Mouse (Mus musculus) yolk sac, embryonic 10.5 days (tissue): ENCODE measurements at regions not wholly inside any gene's neighbourhood (a gene's known extent, or its start where the extent isn't known, plus 50 kb on each side); places are given as distances from the start of the nearest gene placed in this dataset.
A peak's percentile ranks its signal among the peaks of the same experiment; 100 is the strongest.

ENCODE experiments used
- DNase-seq: peaks from one replicate; pipeline ENCODE4 v3.0.0-alpha.2; 2017; ENCODE audit warnings: low spot score

GRCm38 (mm10) chr1:154255971-154256370, 55.0 kb downstream of the Zfp648 start:
- DNase-seq: no peak

- no peak for DNase-seq
Measured at GRCm38 (mm10) chr1:154256811-154257210, 55.8 kb downstream of the Zfp648 start.

- DNase-seq: no peak
Measured at GRCm38 (mm10) chr1:154258511-154258910, 57.5 kb downstream of the Zfp648 start.

- no peak for DNase-seq
Measured at GRCm38 (mm10) chr1:154260393-154260792, 59.4 kb downstream of the Zfp648 start.

GRCm38 (mm10) chr1:154281438-154281837, 80.5 kb downstream of the Zfp648 start:
- DNase-seq: peak; percentile 5

GRCm38 (mm10) chr1:154286080-154286479, 85.1 kb downstream of the Zfp648 start:
- no peak for DNase-seq

- DNase-seq: no peak
Measured at GRCm38 (mm10) chr1:154292729-154293128, 91.7 kb downstream of the Zfp648 start.

- no peak for DNase-seq
Measured at GRCm38 (mm10) chr1:154296080-154296479, 95.1 kb downstream of the Zfp648 start.

- DNase-seq: no peak
Measured at GRCm38 (mm10) chr1:154299866-154300265, 98.9 kb downstream of the Zfp648 start.

- DNase-seq: no peak
Measured at GRCm38 (mm10) chr1:154309650-154310049, 108.7 kb downstream of the Zfp648 start.
